Mouse (Mus musculus) right cerebral cortex, postnatal 14 days (tissue): ENCODE results near the gene Nt5e.

ENCODE experiments used
- DNase-seq: peaks from one replicate; pipeline ENCODE4 v3.0.0; 2022

The Nt5e gene

DNA sequence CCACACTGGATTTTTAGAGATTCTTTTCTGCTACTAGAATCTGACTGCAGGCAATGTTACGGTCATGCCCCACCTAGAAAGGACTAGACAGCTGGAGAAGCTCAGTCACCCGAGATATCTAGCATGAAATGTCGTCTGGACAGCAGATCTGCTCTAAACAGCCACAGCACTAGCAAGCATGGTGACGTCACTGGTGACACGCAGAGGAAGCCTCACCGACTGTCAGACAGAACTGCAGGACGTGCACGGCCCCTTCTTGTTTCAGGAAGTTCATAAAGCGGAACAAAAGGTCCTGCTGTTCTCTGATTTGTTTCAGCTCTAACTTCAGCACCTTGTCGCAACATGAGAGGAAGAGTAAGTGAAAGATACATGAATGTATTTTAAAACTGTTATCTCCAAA is 77.1 kb downstream of the Nt5e start:
- DNase-seq, result peak; percentile 8

DNA sequence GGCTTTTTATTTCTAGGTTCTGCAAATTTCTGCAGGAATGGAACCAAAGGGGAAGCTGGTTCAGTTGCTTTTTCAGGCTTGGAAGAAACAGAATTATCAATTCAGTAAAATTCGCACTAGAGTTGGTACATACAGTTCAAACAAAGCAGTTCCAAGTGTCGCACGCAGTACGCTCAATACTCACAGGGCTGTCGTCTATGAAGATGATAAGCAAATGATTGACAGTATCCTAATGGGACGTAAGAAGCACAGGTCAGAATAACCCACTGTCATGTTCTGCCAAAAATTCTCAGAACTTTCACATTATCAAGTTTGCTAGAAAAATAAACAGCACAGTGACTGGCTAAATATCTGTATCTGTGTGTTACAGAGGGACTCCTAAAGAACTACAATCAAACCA is 77.5 kb downstream of the Nt5e start:
- DNase-seq, result no peak

DNA sequence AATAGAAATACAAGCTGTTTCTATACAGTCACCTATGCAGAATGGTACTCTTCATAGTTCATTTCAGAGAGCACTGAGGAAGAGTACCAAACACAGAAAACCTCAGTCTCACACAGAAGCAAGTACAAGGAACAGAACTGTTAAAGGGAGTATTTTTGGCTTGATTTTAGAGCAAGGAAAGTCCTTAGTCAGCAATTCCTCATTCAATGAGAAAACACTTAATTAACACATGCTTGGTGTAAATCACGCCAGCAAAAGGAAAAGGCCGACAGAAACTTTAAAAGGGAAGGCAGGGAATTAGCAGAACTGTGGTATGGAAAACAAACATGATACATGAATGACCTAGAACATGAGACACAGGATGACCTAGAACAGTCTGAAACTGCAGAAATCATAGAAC is 83.0 kb downstream of the Nt5e start:
- no peak for DNase-seq

DNA sequence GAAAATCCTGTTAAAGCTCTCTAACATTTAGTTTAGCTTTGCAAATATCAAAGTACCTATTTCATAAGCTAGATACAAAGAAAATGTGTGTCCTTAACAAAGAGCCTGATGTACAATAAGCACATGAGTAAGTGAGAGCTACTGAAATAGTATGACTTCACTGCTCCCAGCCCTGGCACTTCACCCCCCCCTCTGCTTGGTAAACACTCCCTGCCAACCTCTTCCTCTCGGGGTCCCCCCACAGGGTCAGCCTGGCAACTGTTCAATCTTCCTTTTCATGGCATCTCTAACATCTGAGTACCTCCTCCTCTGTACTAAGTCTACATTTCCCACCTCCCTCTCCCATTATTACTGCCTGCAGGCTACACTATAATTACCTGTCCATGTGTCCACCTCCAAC is 89.8 kb downstream of the Nt5e start:
- no peak for DNase-seq
